Mouse (Mus musculus) ES-E14 (cell line): ENCODE data around the gene Fam107a.

Source experiments
- HCFC1 ChIP-seq: IDR thresholded peaks from 2 replicates; pipeline ENCODE4 v1.6.1; 2012; ENCODE audit warnings: low read length, inconsistent platforms, borderline replicate concordance; ENCODE audit not compliant: insufficient read depth
- ZNF384 ChIP-seq: IDR thresholded peaks from 2 replicates; pipeline ENCODE4 v1.6.1; 2012; ENCODE audit warnings: low read depth, low read length, inconsistent platforms

DNA sequence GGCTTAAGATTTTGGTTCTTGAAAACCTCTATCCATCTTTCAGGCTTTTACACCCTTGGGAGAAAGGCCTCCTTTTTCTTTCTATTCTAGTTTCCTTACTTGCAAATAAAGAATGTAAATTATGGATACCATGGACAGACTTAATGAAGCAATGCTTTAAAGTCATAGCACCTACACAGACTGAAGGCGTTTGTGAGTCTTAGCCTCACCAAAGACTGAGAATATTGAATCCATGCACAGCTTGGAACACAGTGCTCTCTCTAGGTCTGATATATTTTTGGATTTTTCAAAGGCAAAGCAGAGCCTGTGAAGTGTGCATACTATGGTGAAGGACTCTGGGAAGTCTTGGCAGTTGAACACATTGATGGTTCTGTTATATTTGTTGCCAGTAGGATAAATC lies 68.6 kb downstream of the Fam107a start:
- no peak for TF ChIP-seq ZNF384
- no peak for TF ChIP-seq HCFC1
